Mouse (Mus musculus): ENCODE results near the gene Dock9. TPM values are rescaled to one million over a fixed set of nuclear protein-coding genes. Genes with fewer than 3 reads are reported as not detected.

Dock9 gene
- polyA plus RNA-seq, 1 experiment from 2014 or later = 15.7 TPM

DNA sequence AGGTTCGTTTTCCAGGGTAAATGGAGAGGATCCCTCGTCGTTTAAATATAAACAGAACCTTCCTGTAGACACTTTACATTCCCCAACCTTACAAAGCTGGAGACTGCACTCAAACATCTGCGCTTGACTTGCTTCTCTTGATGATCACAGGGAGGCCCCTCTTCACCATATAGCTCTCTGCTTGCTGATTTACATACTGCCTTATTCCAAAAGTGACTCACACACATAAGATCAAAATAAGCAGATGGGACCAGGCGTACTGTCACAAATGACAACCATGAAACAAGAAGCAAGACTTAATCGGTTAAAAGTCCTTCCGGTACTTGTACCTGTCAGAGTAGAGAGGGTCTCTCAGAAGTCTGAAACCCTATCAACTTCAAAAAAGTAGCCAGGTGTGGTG is 63.4 kb downstream of the Dock9 start:
- Histone ChIP-seq H3K27me3 (ENCODE audit: control insufficient read depth, insufficient read depth, low read length) (no peaks in the 10 kb centered on the region), H3K9me3 (replicated peaks; ENCODE audit: control insufficient read depth, low read length) (no peaks in the 10 kb centered on the region), H3K4me3 (replicated peaks; ENCODE audit: low read length) (no peak overlapping the region), H3K27ac (ENCODE audit: low read length) (no peak overlapping the region), H3K4me2 (ENCODE audit: low read depth, low read length) (no peak overlapping the region), H3K9ac (ENCODE audit: low read length) (no peak overlapping the region), H3K36me3 (ENCODE audit: control insufficient read depth, insufficient read depth, low read length) (no peaks in the 10 kb centered on the region), H3K4me1 (ENCODE audit: control insufficient read depth, insufficient read depth, low read length) (peaks cover 27% of the 10 kb centered on the region)
- ATAC-seq (ENCODE audit: insufficient read depth, low FRiP score) = no peak
- 64% methylated on average over 7 of the region's 7 CpGs for WGBS

- no peaks in the 10 kb centered on the region for H3K27me3 ChIP-seq (ENCODE audit: control insufficient read depth, insufficient read depth, low read length)
Measured at GRCm38 (mm10) chr14:121733694-121734093, 63.9 kb downstream of the Dock9 start.

GRCm38 (mm10) chr14:121732196-121732595 is 65.4 kb downstream of the Dock9 start:
- Histone ChIP-seq H3K27ac (ENCODE audit: low read length) (no peak overlapping the region), H3K9ac (ENCODE audit: low read length) (no peak overlapping the region), H3K4me3 (replicated peaks; ENCODE audit: low read length) (no peak overlapping the region), H3K4me2 (ENCODE audit: low read depth, low read length) (peak overlapping the region; percentile 7; the same call in 1 of the 2 replicates), H3K27me3 (ENCODE audit: control insufficient read depth, insufficient read depth, low read length) (no peaks in the 10 kb centered on the region), H3K36me3 (ENCODE audit: control insufficient read depth, insufficient read depth, low read length) (no peaks in the 10 kb centered on the region), H3K4me1 (ENCODE audit: control insufficient read depth, insufficient read depth, low read length) (peaks cover 12% of the 10 kb centered on the region), H3K9me3 (replicated peaks; ENCODE audit: control insufficient read depth, low read length) (no peaks in the 10 kb centered on the region)
- 38% methylated on average over 8 of the region's 8 CpGs for WGBS
- ATAC-seq (ENCODE audit: insufficient read depth, low FRiP score) = no peak

More at GRCm38 (mm10) chr14:121733694-121734093, 63.9 kb downstream of the Dock9 start:
- no peak overlapping the region for H3K4me2 ChIP-seq (ENCODE audit: low read depth, low read length)
- H3K36me3 ChIP-seq (ENCODE audit: control insufficient read depth, insufficient read depth, low read length) = no peaks in the 10 kb centered on the region
- H3K27ac ChIP-seq (ENCODE audit: low read length) = no peak overlapping the region
- no peak for ATAC-seq (ENCODE audit: insufficient read depth, low FRiP score)
- no peaks in the 10 kb centered on the region for H3K9me3 ChIP-seq (replicated peaks; ENCODE audit: control insufficient read depth, low read length)
- H3K4me3 ChIP-seq (replicated peaks; ENCODE audit: low read length) = no peak overlapping the region
- H3K9ac ChIP-seq (ENCODE audit: low read length) = no peak overlapping the region
- WGBS = 91% methylated on average over 12 of the region's 12 CpGs
- peaks cover 21% of the 10 kb centered on the region for H3K4me1 ChIP-seq (ENCODE audit: control insufficient read depth, insufficient read depth, low read length)

DNA sequence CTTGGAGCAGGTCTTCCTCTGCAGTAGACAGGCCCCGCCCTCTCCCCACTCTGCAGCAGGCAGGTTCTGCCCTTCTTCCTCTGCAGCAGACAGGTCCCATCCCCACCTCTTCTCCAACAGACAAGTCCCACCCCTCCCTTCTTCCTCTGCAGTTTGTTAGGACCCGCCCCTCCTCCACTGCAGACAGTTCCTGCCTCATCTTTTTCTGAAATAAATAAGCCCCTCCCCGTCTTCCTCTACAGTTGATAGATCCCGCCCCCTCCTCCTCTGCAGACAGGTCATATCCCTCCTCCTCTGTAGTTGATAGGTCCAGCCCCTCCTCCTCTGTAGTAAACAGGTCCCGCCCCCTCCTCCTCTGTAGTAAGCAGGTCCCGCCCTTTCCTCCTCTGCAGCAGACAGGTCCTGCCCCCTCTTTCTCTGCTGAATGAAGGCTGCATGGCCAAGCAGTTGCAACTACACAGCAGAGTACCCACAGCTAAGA is 65.9 kb downstream of the Dock9 start:
- 30% methylated on average over 6 of the region's 6 CpGs for WGBS
- no peaks in the 10 kb centered on the region for H3K27me3 ChIP-seq (ENCODE audit: control insufficient read depth, insufficient read depth, low read length)
- no peaks in the 10 kb centered on the region for H3K36me3 ChIP-seq (ENCODE audit: control insufficient read depth, insufficient read depth, low read length)
- 0 out of 2 replicates have a peak overlapping the region, but pooled peaks have one; percentile 5 for H3K4me2 ChIP-seq (ENCODE audit: low read depth, low read length)
- H3K27ac ChIP-seq (ENCODE audit: low read length) = no peak overlapping the region
- no peaks in the 10 kb centered on the region for H3K9me3 ChIP-seq (replicated peaks; ENCODE audit: control insufficient read depth, low read length)
- ATAC-seq (ENCODE audit: insufficient read depth, low FRiP score) = peak; percentile 77; the same call in 1 of the 2 replicates
- H3K9ac ChIP-seq (ENCODE audit: low read length) = no peak overlapping the region
- H3K4me1 ChIP-seq (ENCODE audit: control insufficient read depth, insufficient read depth, low read length) = peaks cover 12% of the 10 kb centered on the region
- no peak overlapping the region for H3K4me3 ChIP-seq (replicated peaks; ENCODE audit: low read length)

GRCm38 (mm10) chr14:121730966-121731365 is 66.7 kb downstream of the Dock9 start:
- Histone ChIP-seq H3K27ac (ENCODE audit: low read length) (no peak overlapping the region), H3K27me3 (ENCODE audit: control insufficient read depth, insufficient read depth, low read length) (no peaks in the 10 kb centered on the region), H3K36me3 (ENCODE audit: control insufficient read depth, insufficient read depth, low read length) (no peaks in the 10 kb centered on the region), H3K4me3 (replicated peaks; ENCODE audit: low read length) (no peak overlapping the region), H3K4me1 (ENCODE audit: control insufficient read depth, insufficient read depth, low read length) (peaks cover 12% of the 10 kb centered on the region), H3K9ac (ENCODE audit: low read length) (no peak overlapping the region), H3K4me2 (ENCODE audit: low read depth, low read length) (no peak overlapping the region), H3K9me3 (replicated peaks; ENCODE audit: control insufficient read depth, low read length) (no peaks in the 10 kb centered on the region)
- WGBS = 81% methylated on average over 3 of the region's 3 CpGs
- ATAC-seq (ENCODE audit: insufficient read depth, low FRiP score) = no peak

DNA sequence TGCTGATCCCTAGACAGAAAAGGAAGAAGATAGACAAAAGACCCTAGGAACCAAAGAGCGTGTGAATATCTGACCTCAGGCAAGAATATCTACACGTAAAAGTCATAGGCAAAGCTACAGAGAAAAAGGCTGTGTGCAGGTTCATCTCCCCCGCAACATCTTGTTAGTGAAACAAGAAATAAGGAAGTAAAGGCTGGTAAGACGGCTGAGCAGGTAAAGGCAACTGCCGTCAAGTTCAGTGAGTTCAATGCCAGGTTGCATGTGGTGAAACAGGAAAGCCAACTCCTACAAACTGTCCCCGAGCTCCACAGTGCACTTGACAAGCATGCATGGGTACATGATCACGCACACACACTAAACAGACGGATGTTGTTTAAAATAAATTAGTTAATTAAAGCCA is 69.6 kb downstream of the Dock9 start:
- WGBS = 79% methylated on average over 8 of the region's 8 CpGs

DNA sequence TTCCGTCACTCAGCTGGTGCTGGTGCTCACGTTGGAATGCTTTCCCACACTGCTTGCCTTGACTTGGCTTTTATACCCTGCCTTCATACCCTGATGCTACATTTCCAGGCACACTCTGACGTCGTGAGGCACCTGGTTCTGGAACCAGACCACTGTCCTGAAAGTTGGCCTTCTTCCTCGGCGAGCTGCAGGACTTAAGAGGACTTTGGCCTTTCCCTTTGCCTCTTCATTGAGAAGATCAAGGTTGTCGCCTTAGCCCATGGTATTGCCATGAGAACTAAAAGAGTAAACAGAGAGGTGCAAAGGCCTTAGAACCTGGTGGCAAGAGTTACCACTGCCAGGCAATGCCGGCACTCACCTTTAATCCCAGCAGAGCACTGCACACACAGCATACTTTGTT is 73.1 kb downstream of the Dock9 start:
- no peak overlapping the region for H3K27ac ChIP-seq (ENCODE audit: low read length)
- H3K4me3 ChIP-seq (replicated peaks; ENCODE audit: low read length) = no peak overlapping the region
- no peak overlapping the region for H3K4me2 ChIP-seq (ENCODE audit: low read depth, low read length)
- H3K9me3 ChIP-seq (replicated peaks; ENCODE audit: control insufficient read depth, low read length) = no peaks in the 10 kb centered on the region
- H3K9ac ChIP-seq (ENCODE audit: low read length) = no peak overlapping the region
- H3K36me3 ChIP-seq (ENCODE audit: control insufficient read depth, insufficient read depth, low read length) = no peaks in the 10 kb centered on the region
- ATAC-seq (ENCODE audit: insufficient read depth, low FRiP score) = no peak
- 87% methylated on average over 8 of the region's 8 CpGs for WGBS
- peaks cover 14% of the 10 kb centered on the region for H3K4me1 ChIP-seq (ENCODE audit: control insufficient read depth, insufficient read depth, low read length)
- no peaks in the 10 kb centered on the region for H3K27me3 ChIP-seq (ENCODE audit: control insufficient read depth, insufficient read depth, low read length)

More for the DNA sequence above, 69.6 kb downstream of the Dock9 start:
- no peak for ATAC-seq (ENCODE audit: insufficient read depth, low FRiP score)
- Histone ChIP-seq H3K4me2 (ENCODE audit: low read depth, low read length) (no peak overlapping the region), H3K4me3 (replicated peaks; ENCODE audit: low read length) (no peak overlapping the region), H3K36me3 (ENCODE audit: control insufficient read depth, insufficient read depth, low read length) (no peaks in the 10 kb centered on the region), H3K27ac (ENCODE audit: low read length) (no peak overlapping the region), H3K27me3 (ENCODE audit: control insufficient read depth, insufficient read depth, low read length) (no peaks in the 10 kb centered on the region), H3K9me3 (replicated peaks; ENCODE audit: control insufficient read depth, low read length) (no peaks in the 10 kb centered on the region), H3K4me1 (ENCODE audit: control insufficient read depth, insufficient read depth, low read length) (peaks cover 12% of the 10 kb centered on the region), H3K9ac (ENCODE audit: low read length) (no peak overlapping the region)

GRCm38 (mm10) chr14:121722774-121723173 is 74.9 kb downstream of the Dock9 start:
- H3K36me3 ChIP-seq (ENCODE audit: control insufficient read depth, insufficient read depth, low read length) = no peaks in the 10 kb centered on the region
- no peak overlapping the region for H3K4me3 ChIP-seq (replicated peaks; ENCODE audit: low read length)
- no peaks in the 10 kb centered on the region for H3K9me3 ChIP-seq (replicated peaks; ENCODE audit: control insufficient read depth, low read length)
- 28% methylated on average over 8 of the region's 8 CpGs for WGBS
- no peak overlapping the region for H3K9ac ChIP-seq (ENCODE audit: low read length)
- peak; percentile 58; the same call in 1 of the 2 replicates for ATAC-seq (ENCODE audit: insufficient read depth, low FRiP score)
- H3K27ac ChIP-seq (ENCODE audit: low read length) = no peak overlapping the region
- no peaks in the 10 kb centered on the region for H3K27me3 ChIP-seq (ENCODE audit: control insufficient read depth, insufficient read depth, low read length)
- peaks cover 14% of the 10 kb centered on the region for H3K4me1 ChIP-seq (ENCODE audit: control insufficient read depth, insufficient read depth, low read length)
- no peak overlapping the region for H3K4me2 ChIP-seq (ENCODE audit: low read depth, low read length)

DNA sequence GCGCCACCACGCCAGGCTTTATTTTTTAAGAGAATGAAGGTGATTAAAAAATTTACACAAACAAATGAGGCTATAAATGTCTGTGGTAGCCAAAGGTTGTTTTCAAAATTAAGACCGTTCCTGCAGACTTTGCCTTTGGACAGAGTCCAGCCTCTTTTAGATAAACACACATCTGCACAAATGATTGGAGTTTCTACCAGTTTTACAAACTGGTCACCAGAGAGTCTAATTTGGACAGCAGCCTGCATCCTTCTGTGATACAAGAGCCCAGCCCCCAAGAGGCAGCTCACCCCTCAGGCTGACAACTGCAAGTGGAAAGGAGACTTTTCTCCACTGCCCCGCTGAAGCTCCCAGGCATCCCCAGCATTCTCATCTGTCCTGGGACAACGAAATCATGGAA is 76.2 kb downstream of the Dock9 start:
- Histone ChIP-seq H3K27me3 (ENCODE audit: control insufficient read depth, insufficient read depth, low read length) (no peaks in the 10 kb centered on the region), H3K9me3 (replicated peaks; ENCODE audit: control insufficient read depth, low read length) (no peaks in the 10 kb centered on the region), H3K4me3 (replicated peaks; ENCODE audit: low read length) (no peak overlapping the region), H3K27ac (ENCODE audit: low read length) (no peak overlapping the region), H3K36me3 (ENCODE audit: control insufficient read depth, insufficient read depth, low read length) (no peaks in the 10 kb centered on the region), H3K9ac (ENCODE audit: low read length) (no peak overlapping the region), H3K4me2 (ENCODE audit: low read depth, low read length) (no peak overlapping the region), H3K4me1 (ENCODE audit: control insufficient read depth, insufficient read depth, low read length) (peaks cover 14% of the 10 kb centered on the region)
- 60% methylated on average over 5 of the region's 5 CpGs for WGBS
- no peak for ATAC-seq (ENCODE audit: insufficient read depth, low FRiP score)
